Mouse (Mus musculus): Measurements from ENCODE around the gene Znhit2. TPM values are rescaled to one million over a fixed set of nuclear protein-coding genes. Genes with fewer than 3 reads are reported as not detected.

Znhit2 gene
- polyA plus RNA-seq, 1 experiment from 2014 or later = 33.0 TPM

GRCm38 (mm10) chr19:6048681-6049410 lies 12.1 kb upstream of the Znhit2 start:
- WGBS = 89% methylated on average over 11 of the region's 11 CpGs
- H3K4me1 ChIP-seq = peaks cover 20% of the 10 kb centered on the region
- ATAC-seq (replicated peaks) = no peak
- no peaks in the 10 kb centered on the region for H3K9me3 ChIP-seq
- no peak overlapping the region for H3K4me2 ChIP-seq (replicated peaks)
- peaks cover 56% of the 10 kb centered on the region for H3K36me3 ChIP-seq
- no peak overlapping the region for H3K4me3 ChIP-seq
- H3K27ac ChIP-seq (replicated peaks) = no peak overlapping the region
- H3K9ac ChIP-seq (replicated peaks) = no peak overlapping the region
- no peaks in the 10 kb centered on the region for H3K27me3 ChIP-seq

DNA sequence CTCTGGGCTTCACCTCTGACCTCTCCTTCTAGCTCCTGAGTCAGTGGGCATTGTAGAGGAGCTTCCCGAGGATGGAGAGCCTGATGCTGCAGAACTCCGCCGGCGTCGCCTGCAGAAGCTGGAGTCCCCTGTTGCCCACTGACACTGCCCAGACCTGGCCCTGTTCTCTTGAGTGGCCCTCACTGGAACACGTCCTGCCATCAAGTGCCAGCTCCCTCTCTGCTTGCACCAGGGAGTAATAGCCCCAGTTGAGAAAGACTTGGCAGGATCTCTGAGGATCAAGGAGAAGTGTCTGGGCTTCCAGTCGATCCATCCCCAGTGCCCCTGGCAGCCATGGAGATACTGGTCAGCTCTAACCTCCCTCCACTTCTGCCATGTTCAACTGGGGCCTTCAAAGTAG lies 8.5 kb upstream of the Znhit2 start:
- no peaks in the 10 kb centered on the region for H3K27me3 ChIP-seq
- ATAC-seq (replicated peaks) = no peak
- no peak overlapping the region for H3K9ac ChIP-seq (replicated peaks)
- H3K4me3 ChIP-seq = no peak overlapping the region
- 91% methylated on average over 7 of the region's 7 CpGs for WGBS
- peaks cover 22% of the 10 kb centered on the region for H3K4me1 ChIP-seq
- H3K9me3 ChIP-seq = no peaks in the 10 kb centered on the region
- no peak overlapping the region for H3K27ac ChIP-seq (replicated peaks)
- no peak overlapping the region for H3K4me2 ChIP-seq (replicated peaks)
- H3K36me3 ChIP-seq = peaks cover 75% of the 10 kb centered on the region

- Histone ChIP-seq H3K4me3 (no peak overlapping the region), H3K4me1 (peaks cover 23% of the 10 kb centered on the region), H3K27ac (replicated peaks) (no peak overlapping the region), H3K27me3 (no peaks in the 10 kb centered on the region), H3K9me3 (no peaks in the 10 kb centered on the region), H3K9ac (replicated peaks) (no peak overlapping the region), H3K4me2 (replicated peaks) (no peak overlapping the region), H3K36me3 (peaks cover 69% of the 10 kb centered on the region)
- ATAC-seq (replicated peaks) = no peak
- WGBS = 91% methylated on average over 5 of the region's 5 CpGs
These were observed 6.7 kb upstream of the Znhit2 start for GRCm38 (mm10) chr19:6054296-6054695.

- Histone ChIP-seq H3K4me3 (peak overlapping the region; percentile 87), H3K9ac (replicated peaks) (peak overlapping the region; percentile 84), H3K36me3 (peaks cover 50% of the 10 kb centered on the region), H3K27ac (replicated peaks) (no peak overlapping the region), H3K9me3 (no peaks in the 10 kb centered on the region), H3K4me2 (replicated peaks) (peak overlapping the region; percentile 78), H3K4me1 (peaks cover 30% of the 10 kb centered on the region), H3K27me3 (no peaks in the 10 kb centered on the region)
- 43% methylated on average over 4 of the region's 4 CpGs for WGBS
- ATAC-seq (replicated peaks) = no peak
These were observed 4.3 kb upstream of the Znhit2 start for GRCm38 (mm10) chr19:6056696-6057095.

DNA sequence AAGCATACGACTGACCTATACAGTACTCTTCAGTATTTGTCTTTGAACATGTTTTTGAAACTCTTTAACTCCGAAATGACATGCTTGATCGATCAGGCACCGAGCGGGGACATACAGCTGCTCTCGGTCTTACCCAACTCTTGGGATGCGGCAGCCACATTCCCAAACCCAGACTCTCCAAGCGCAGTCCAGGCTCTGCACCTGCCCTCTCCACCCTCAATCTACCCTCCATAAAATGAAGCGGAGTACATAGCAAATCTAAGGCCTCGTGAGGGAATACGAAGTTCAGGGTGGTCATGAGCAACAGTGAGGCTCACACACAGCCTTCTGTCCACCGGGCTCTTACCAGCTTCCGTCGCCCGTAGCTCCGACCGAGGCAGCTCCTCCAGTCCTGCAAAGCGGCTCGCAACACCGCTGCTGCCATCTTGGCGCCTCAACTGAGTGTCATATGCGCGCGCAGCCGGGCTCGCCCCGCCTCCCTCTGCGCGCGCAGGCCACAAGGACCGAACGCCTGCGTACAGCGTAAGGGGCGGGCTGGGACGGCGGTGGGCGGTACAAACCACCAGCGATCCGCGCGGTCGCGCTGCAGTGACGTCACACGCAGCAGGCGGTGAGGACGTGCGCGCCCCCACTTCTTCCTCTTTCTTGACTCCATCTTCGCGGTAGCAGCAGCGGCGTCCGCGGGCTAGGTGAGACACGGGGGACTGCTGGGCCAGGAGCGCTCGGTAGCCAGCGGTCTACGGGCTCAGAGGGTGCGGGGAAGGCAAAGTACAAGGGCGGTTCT lies 3.5 kb upstream of the Znhit2 start, which contains the start of the genes Mrpl49 and Fau:
Mrpl49 (minus strand) TSS at position 473 of the 784 bp plus-strand sequence.
Fau (plus strand) TSS at position 532 of the 784 bp plus-strand sequence.
- Histone ChIP-seq H3K9me3 (no peaks in the 10 kb centered on the region), H3K4me2 (replicated peaks) (peak within 1 kb of the TSS; percentile 78), H3K4me3 (peak within 1 kb of the TSS; percentile 87), H3K9ac (replicated peaks) (peak within 1 kb of the TSS; percentile 93), H3K36me3 (peaks cover 42% of the 10 kb centered on the region), H3K4me1 (peaks cover 38% of the 10 kb centered on the region), H3K27ac (replicated peaks) (peak within 1 kb of the TSS; percentile 86), H3K27me3 (no peaks in the 10 kb centered on the region)
- peak; percentile 87 for ATAC-seq (replicated peaks)
- WGBS = under 1% methylated on average over 63 of the region's 63 CpGs

DNA sequence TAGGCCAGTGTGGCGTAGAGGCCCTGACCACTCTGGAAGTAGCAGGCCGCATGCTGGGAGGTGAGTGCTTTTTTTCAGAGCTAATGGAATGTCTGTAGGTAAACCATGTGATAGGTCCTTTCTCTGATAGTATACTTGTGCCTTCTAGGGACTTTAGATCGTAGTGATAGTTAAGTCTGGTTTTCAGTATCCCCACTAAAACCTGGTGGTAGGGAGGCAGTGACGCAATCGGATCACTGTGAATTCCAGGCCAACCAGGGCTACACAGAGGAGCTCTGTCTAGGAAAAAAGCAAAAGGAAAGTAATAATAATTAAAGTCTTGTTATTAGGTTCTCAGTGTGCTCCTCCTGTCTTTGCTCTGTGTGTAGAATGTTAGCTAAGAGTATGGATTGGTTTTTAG lies 2.5 kb upstream of the Znhit2 start:
- Histone ChIP-seq H3K36me3 (peaks cover 32% of the 10 kb centered on the region), H3K4me2 (replicated peaks) (peak overlapping the region; percentile 78), H3K4me3 (peak overlapping the region; percentile 87), H3K9me3 (no peaks in the 10 kb centered on the region), H3K4me1 (peaks cover 48% of the 10 kb centered on the region), H3K27me3 (no peaks in the 10 kb centered on the region), H3K9ac (replicated peaks) (peak overlapping the region; percentile 93), H3K27ac (replicated peaks) (0 out of 2 replicates have a peak overlapping the region, but pooled peaks have one; percentile 86)
- WGBS = 42% methylated on average over 5 of the region's 5 CpGs
- ATAC-seq (replicated peaks) = no peak

- Histone ChIP-seq H3K4me3 (peak overlapping the region; percentile 87), H3K27ac (replicated peaks) (no peak overlapping the region), H3K36me3 (peaks cover 28% of the 10 kb centered on the region), H3K27me3 (no peaks in the 10 kb centered on the region), H3K9me3 (no peaks in the 10 kb centered on the region), H3K4me1 (peaks cover 49% of the 10 kb centered on the region), H3K9ac (replicated peaks) (no peak overlapping the region; the same call in 1 of the 2 replicates), H3K4me2 (replicated peaks) (peak overlapping the region; percentile 78)
- ATAC-seq (replicated peaks) = no peak
- 87% methylated on average over 5 of the region's 5 CpGs for WGBS
These were observed 2.0 kb upstream of the Znhit2 start for GRCm38 (mm10) chr19:6058966-6059365.

DNA sequence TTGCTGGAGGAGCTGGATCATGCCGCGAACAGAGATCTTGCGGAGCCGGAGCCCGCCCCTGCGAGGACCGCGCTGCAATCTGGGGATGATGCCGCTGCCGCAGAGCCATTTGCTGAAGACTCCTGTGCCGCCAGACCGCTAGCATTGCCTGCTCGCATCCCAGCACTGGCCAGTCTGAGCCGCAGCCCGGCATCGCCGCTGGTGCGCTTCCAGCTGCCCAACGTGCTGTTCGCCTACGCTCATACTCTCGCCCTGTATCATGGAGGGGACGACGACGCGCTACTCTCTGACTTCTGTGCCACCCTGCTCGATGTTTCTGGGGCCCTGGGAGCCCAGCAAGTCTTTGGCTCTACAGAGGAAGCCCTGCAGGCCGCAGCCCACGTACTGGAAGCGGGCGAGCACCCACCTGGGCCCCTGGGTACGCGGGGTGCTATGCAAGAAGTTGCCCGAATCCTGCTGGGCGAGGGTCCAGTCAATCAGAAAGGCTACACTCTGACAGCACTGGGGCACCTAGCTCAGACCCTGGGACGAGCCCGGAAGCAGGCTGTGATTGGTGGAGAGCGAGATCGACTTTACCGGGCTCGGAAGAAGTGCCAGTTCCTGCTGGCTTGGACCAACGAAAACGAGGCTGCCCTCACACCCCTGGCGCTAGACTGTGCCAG lies 780 bp downstream of the Znhit2 start:
- no peak for ATAC-seq (replicated peaks)
- H3K4me2 ChIP-seq (replicated peaks) = peak overlapping the region; percentile 99
- H3K4me3 ChIP-seq = peak overlapping the region; percentile 88
- H3K27me3 ChIP-seq = no peaks in the 10 kb centered on the region
- WGBS = 2% methylated on average over 44 of the region's 44 CpGs
- H3K36me3 ChIP-seq = peaks cover 10% of the 10 kb centered on the region
- peak overlapping the region; percentile 94 for H3K9ac ChIP-seq (replicated peaks)
- peaks cover 52% of the 10 kb centered on the region for H3K4me1 ChIP-seq
- H3K9me3 ChIP-seq = no peaks in the 10 kb centered on the region
- H3K27ac ChIP-seq (replicated peaks) = peak overlapping the region; percentile 94

DNA sequence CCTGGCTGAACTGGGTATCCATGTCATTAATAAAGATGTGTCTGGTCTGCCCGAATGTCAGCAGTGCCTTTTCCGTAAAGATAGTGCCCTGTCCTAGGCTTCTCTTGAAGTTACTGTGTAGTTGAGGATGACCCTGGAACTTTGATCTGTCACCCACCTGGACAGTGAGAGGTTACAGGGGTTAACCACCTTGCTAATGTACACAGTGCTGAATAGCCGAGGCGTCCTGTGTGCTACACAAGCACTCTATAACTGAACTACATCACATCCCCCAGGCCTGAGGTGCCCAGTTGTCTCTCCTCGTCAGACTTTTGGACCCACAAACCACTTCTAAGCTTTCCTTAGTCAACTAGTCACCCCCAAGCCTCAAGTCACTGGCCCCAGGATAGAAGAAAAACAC lies 1.4 kb downstream of the Znhit2 start:
- Histone ChIP-seq H3K4me1 (peaks cover 53% of the 10 kb centered on the region), H3K27me3 (no peaks in the 10 kb centered on the region), H3K4me3 (peak overlapping the region; percentile 88), H3K27ac (replicated peaks) (no peak overlapping the region), H3K9ac (replicated peaks) (peak overlapping the region; percentile 94), H3K4me2 (replicated peaks) (peak overlapping the region; percentile 99), H3K9me3 (no peaks in the 10 kb centered on the region), H3K36me3 (peaks cover 10% of the 10 kb centered on the region)
- no peak for ATAC-seq (replicated peaks)
- WGBS = 72% methylated on average over 5 of the region's 5 CpGs

GRCm38 (mm10) chr19:6063081-6063480 lies 2.1 kb downstream of the Znhit2 start:
- ATAC-seq (replicated peaks) = no peak
- 94% methylated on average over 6 of the region's 6 CpGs for WGBS
- no peak overlapping the region; the same call in 1 of the 2 replicates for H3K4me2 ChIP-seq (replicated peaks)
- peaks cover 10% of the 10 kb centered on the region for H3K36me3 ChIP-seq
- no peaks in the 10 kb centered on the region for H3K27me3 ChIP-seq
- H3K9ac ChIP-seq (replicated peaks) = no peak overlapping the region
- H3K4me1 ChIP-seq = peaks cover 57% of the 10 kb centered on the region
- H3K9me3 ChIP-seq = no peaks in the 10 kb centered on the region
- H3K27ac ChIP-seq (replicated peaks) = no peak overlapping the region
- 0 out of 2 replicates have a peak overlapping the region, but pooled peaks have one; percentile 88 for H3K4me3 ChIP-seq

DNA sequence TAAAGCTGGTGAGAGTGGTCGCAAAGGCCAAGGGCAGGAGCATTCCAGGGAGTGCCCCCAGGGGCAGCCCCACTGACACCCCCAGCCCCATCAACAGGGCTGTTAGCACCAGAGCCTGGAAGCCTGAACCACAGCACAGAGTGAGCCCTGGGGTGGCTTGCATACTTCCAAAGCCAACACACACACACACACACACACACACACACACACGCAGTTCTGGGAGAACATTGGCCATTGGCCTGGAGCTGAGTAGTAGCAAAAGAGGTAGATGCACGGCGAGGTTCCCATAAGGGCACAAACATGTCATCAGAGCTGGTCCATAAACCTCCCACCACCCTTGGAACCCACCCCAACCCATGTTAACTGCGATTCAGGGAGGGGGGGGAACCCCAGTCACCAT lies 5.6 kb downstream of the Znhit2 start:
- peak overlapping the region; percentile 97 for H3K4me2 ChIP-seq (replicated peaks)
- no peaks in the 10 kb centered on the region for H3K27me3 ChIP-seq
- peaks cover 43% of the 10 kb centered on the region for H3K4me1 ChIP-seq
- 32% methylated on average over 5 of the region's 5 CpGs for WGBS
- peak overlapping the region; percentile 89 for H3K27ac ChIP-seq (replicated peaks)
- no peaks in the 10 kb centered on the region for H3K9me3 ChIP-seq
- H3K9ac ChIP-seq (replicated peaks) = peak overlapping the region; percentile 86
- peak overlapping the region; percentile 65 for H3K4me3 ChIP-seq
- 0 out of 2 replicates have a peak, but pooled peaks have one; percentile 2 for ATAC-seq (replicated peaks)
- H3K36me3 ChIP-seq = peaks cover 29% of the 10 kb centered on the region
